Mouse (Mus musculus) midbrain, embryonic 14.5 days (tissue): ENCODE data around the gene 4930595M18Rik. TPM values are rescaled to one million over a fixed set of nuclear protein-coding genes. Genes with fewer than 3 reads are reported as not detected.
A peak's percentile ranks its signal among the peaks of the same experiment; 100 is the strongest.

Experiments used
- ATAC-seq: fragments of 200-750 bp; cut with Nextera tagmentation; 2 replicates; pipeline ENCODE4 v1.8.0; 2017; ENCODE audit warnings: moderate number of reproducible peaks, moderate library complexity; ENCODE audit not compliant: low FRiP score, low TSS enrichment
- DNase-seq: peaks from one replicate; pipeline ENCODE4 v3.0.0-alpha.2; 2015
- H3K27ac ChIP-seq: fragments of 300-500 bp; sonication (generic); replicated peaks from 2 replicates; pipeline ENCODE4 v1.5.1; 2014; ENCODE audit warnings: mild to moderate bottlenecking, low read depth, low read length, moderate library complexity
- H3K27me3 ChIP-seq: fragments of 300-500 bp; sonication (generic); 2 replicates; pipeline ENCODE4 v1.6.1; 2014; ENCODE audit warnings: low read length, control low read depth, mixed read lengths; ENCODE audit not compliant: control insufficient read depth, insufficient read depth
- H3K36me3 ChIP-seq: fragments of 300-500 bp; sonication (generic); 2 replicates; pipeline ENCODE4 v1.6.1; 2014; ENCODE audit warnings: low read length, control low read depth; ENCODE audit not compliant: control insufficient read depth, insufficient read depth
- H3K4me1 ChIP-seq: fragments of 300-500 bp; sonication (generic); 2 replicates; pipeline ENCODE4 v1.6.1; 2014; ENCODE audit warnings: mild to moderate bottlenecking, antibody characterized with exemption, low read length, control low read depth; ENCODE audit not compliant: control insufficient read depth, insufficient read depth
- H3K4me2 ChIP-seq: fragments of 300-500 bp; sonication (generic); 2 replicates; pipeline ENCODE4 v1.6.1; 2014; ENCODE audit warnings: mild to moderate bottlenecking, low read length, moderate library complexity
- H3K4me3 ChIP-seq: fragments of 300-500 bp; sonication (generic); replicated peaks from 2 replicates; pipeline ENCODE4 v1.5.1; 2014; ENCODE audit warnings: low read depth, low read length
- H3K9ac ChIP-seq: fragments of 300-500 bp; sonication (generic); replicated peaks from 2 replicates; pipeline ENCODE4 v1.6.1; 2014; ENCODE audit warnings: mild to moderate bottlenecking, low read length, moderate library complexity
- H3K9me3 ChIP-seq: fragments of 300-500 bp; sonication (generic); 2 replicates; pipeline ENCODE4 v1.6.1; 2016; ENCODE audit warnings: low read length, control low read depth, mixed read lengths; ENCODE audit not compliant: control insufficient read depth
- WGBS: fragments of 180-500 bp; shearing (Covaris S2); extraction: QIAGEN DNeasy Blood & Tissue Kit; methylation state at CpG from one replicate; pipeline ENCODE4 v1.1.7; 2014; 5-methylcytosine and 5-hydroxymethylcytosine counted together
- polyA plus RNA-seq: library from polyadenylated mRNA; unstranded; fragments of >200 nt; fragmentation: Nextera tagmentation; extraction: Ambion mirVana; gene quantifications from 2 replicates; pipeline ENCODE4 v1.2.1, GENCODE M21; 2014

The 4930595M18Rik gene
- not detected in 2 replicates for polyA plus RNA-seq

GRCm38 (mm10) chrX:81458021-81458420 lies at the start of gene 4930595M18Rik:
Gene 4930595M18Rik (minus strand): TSS chrX:81458121.
- 95% methylated on average over 6 of the region's 6 CpGs for WGBS
- no peak within 1 kb of the TSS for H3K4me2 ChIP-seq
- ATAC-seq, result no peak

GRCm38 (mm10) chrX:81472500-81472899 lies 14.6 kb upstream of the 4930595M18Rik start:
- H3K9me3 ChIP-seq, result no peaks in the 10 kb centered on the region
- no peaks in the 10 kb centered on the region for H3K36me3 ChIP-seq
- H3K27me3 ChIP-seq, result no peaks in the 10 kb centered on the region
- no peak overlapping the region for H3K4me2 ChIP-seq
- no peak overlapping the region for H3K9ac ChIP-seq
- no peak overlapping the region for H3K4me3 ChIP-seq
- H3K4me1 ChIP-seq, result no peaks in the 10 kb centered on the region
- ATAC-seq (no peak), DNase-seq (peak; percentile 73)
- no peak overlapping the region for H3K27ac ChIP-seq

More at GRCm38 (mm10) chrX:81458021-81458420, at the start of gene 4930595M18Rik:
- Histone ChIP-seq H3K9me3 (no peaks in the 10 kb centered on the region), H3K4me1 (no peaks in the 10 kb centered on the region), H3K4me3 (no peak within 1 kb of the TSS), H3K27me3 (no peaks in the 10 kb centered on the region), H3K27ac (no peak within 1 kb of the TSS), H3K36me3 (no peaks in the 10 kb centered on the region), H3K9ac (no peak within 1 kb of the TSS)
- no peak for DNase-seq
